Comparison of ENCODE assay signal across 16 mouse cellular contexts in the genomic region with DNA sequence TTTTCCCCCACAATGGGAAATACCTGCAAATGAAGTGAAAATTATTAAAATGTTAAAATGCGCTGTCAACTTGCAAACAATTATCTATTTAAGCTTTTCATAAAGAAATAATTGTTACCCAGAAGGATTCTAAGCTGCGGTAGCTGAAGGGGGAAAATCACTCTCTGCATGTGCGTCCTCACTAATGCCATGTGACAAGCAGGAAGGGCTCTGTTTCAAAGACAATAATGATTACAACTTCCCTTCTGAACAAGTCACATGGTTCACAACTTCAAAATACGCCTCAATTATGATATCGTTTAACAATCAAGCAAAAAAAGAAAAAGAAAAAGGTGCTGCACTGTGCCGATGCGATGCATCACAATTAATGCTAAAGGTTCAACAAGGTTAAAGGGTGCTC.
A peak's percentile ranks its signal among the peaks of the same experiment; 100 is the strongest.
DNase-seq lines count a peak whose midpoint lies in the region; ATAC-seq and TF ChIP-seq lines count a peak whose summit lies in the region.
"Had no signal": no experiment of that assay in that cellular context is flagged by ENCODE, and none has a peak within 500 bp of the region (broad histone marks: within the 10 kb centered on the region; RNA-seq: fewer than 3 reads in every experiment).

No protein-coding gene starts in this region.

- peak overlapping the region; percentile 12; the same call in 1 of the 2 replicates for H3K4me2 ChIP-seq in embryonic facial prominence, embryonic 14.5 days (ENCODE audit: low read depth, low read length)
- peak overlapping the region; percentile 30; the same call in 1 of the 2 replicates for H3K4me2 ChIP-seq in midbrain, postnatal 0 days (ENCODE audit: low read depth, low read length, poor library complexity, severe bottlenecking)
- H3K4me2 ChIP-seq: limb, embryonic 12.5 days had no signal

- no peaks in the 10 kb centered on the region for H3K9me3 ChIP-seq in embryonic facial prominence, embryonic 14.5 days (ENCODE audit: control insufficient read depth, low read length)
- no peaks in the 10 kb centered on the region for H3K9me3 ChIP-seq in midbrain, postnatal 0 days (ENCODE audit: low read length)
- H3K9me3 ChIP-seq: limb, embryonic 12.5 days had no signal

- intact Hi-C loops in gastrocnemius, adult 2 months (cut with DNase I): no loop called here

- peak overlapping the region; percentile 31; the same call in 1 of the 2 replicates for H3K9ac ChIP-seq in embryonic facial prominence, embryonic 14.5 days (ENCODE audit: low read depth, low read length)
- no peak overlapping the region for H3K9ac ChIP-seq in midbrain, postnatal 0 days (replicated peaks; ENCODE audit: low read length, poor library complexity, severe bottlenecking)
- H3K9ac ChIP-seq: limb, embryonic 12.5 days had no signal

- peaks cover 64% of the 10 kb centered on the region for H3K4me1 ChIP-seq in embryonic facial prominence, embryonic 14.5 days (ENCODE audit: control insufficient read depth, insufficient read depth, low read length)
- H3K4me1 ChIP-seq in midbrain, postnatal 0 days (ENCODE audit: insufficient read depth, low read length): no peaks in the 10 kb centered on the region

- no peak for TF ChIP-seq CTCF in gastrocnemius, adult 2 months (IDR thresholded peaks at IDR 0.05)
- TF ChIP-seq CTCF in layer of hippocampus, adult 2 months (conservative IDR thresholded peaks at IDR 0.05): no peak
- TF ChIP-seq CTCF in midbrain, postnatal 0 days (IDR thresholded peaks at IDR 0.05): no peak

- H3K4me3 ChIP-seq in gastrocnemius, adult 2 months: no peak overlapping the region
- H3K4me3 ChIP-seq in layer of hippocampus, adult 2 months: peak overlapping the region; percentile 13
- no peak overlapping the region for H3K4me3 ChIP-seq in embryonic facial prominence, embryonic 14.5 days (ENCODE audit: low read depth, low read length)
- 0 out of 2 replicates have a peak overlapping the region, but pooled peaks have one; percentile 3 for H3K4me3 ChIP-seq in midbrain, postnatal 0 days (ENCODE audit: low read depth, low read length)
- H3K4me3 ChIP-seq: limb, embryonic 12.5 days had no signal

- DNase-seq in gastrocnemius, adult 2 months: no peak
- DNase-seq in gastrocnemius, adult 8-10 months (ENCODE audit: low spot score in 2 of 2): no peak
- no peak for DNase-seq in layer of hippocampus, adult 2 months (ENCODE audit: low spot score in 2 of 2)
- DNase-seq in layer of hippocampus, adult 9-10 months (ENCODE audit: low spot score): no peak
- DNase-seq in embryonic facial prominence, embryonic 14.5 days (ENCODE audit: low spot score): no peak
- DNase-seq in midbrain, postnatal 0 days (ENCODE audit: low spot score): no peak
- DNase-seq in thymus, postnatal 36 days: no peak
- no peak for DNase-seq in liver
- DNase-seq: adrenal gland, adult 2 months; cerebellum, adult 9-11 months; embryo, embryonic 11 days; gastrocnemius, postnatal 10 days; kidney, adult 11 months; kidney, postnatal 14 days; thymus, postnatal 14 days had no signal

- peaks cover 57% of the 10 kb centered on the region for H3K36me3 ChIP-seq in embryonic facial prominence, embryonic 14.5 days (ENCODE audit: control insufficient read depth, insufficient read depth, low read length)
- H3K36me3 ChIP-seq in midbrain, postnatal 0 days (ENCODE audit: insufficient read depth, low read length): no peaks in the 10 kb centered on the region

- ATAC-seq in embryonic facial prominence, embryonic 14.5 days (ENCODE audit: low read depth): no peak
- no peak for ATAC-seq in midbrain, postnatal 0 days (ENCODE audit: low FRiP score)

- H3K27me3 ChIP-seq in embryonic facial prominence, embryonic 14.5 days (replicated peaks; ENCODE audit: control insufficient read depth, insufficient read depth, low read length): no peaks in the 10 kb centered on the region
- H3K27me3 ChIP-seq in midbrain, postnatal 0 days (ENCODE audit: insufficient read depth, low read length): no peaks in the 10 kb centered on the region
- H3K27me3 ChIP-seq: limb, embryonic 12.5 days had no signal

- 50% methylated on average over 7 of the region's 7 CpGs for WGBS in embryonic facial prominence, embryonic 14.5 days
- WGBS in midbrain, postnatal 0 days: 43% methylated on average over 7 of the region's 7 CpGs

- H3K27ac ChIP-seq in gastrocnemius, adult 2 months: peak overlapping the region; percentile 53; the same call in 1 of the 2 replicates
- peak overlapping the region; percentile 68 for H3K27ac ChIP-seq in layer of hippocampus, adult 2 months
- no peak overlapping the region for H3K27ac ChIP-seq in embryonic facial prominence, embryonic 14.5 days (replicated peaks; ENCODE audit: low read depth, low read length)
- H3K27ac ChIP-seq in midbrain, postnatal 0 days (ENCODE audit: low read depth, low read length): 0 out of 2 replicates have a peak overlapping the region, but pooled peaks have one; percentile 18
- H3K27ac ChIP-seq: limb, embryonic 12.5 days had no signal

Comparison
In these comparisons a context has a peak if more than half of its experiments do, and no peak if none do; other contexts are left out.
1. H3K4me3 ChIP-seq: peak in layer of hippocampus, adult 2 months (single experiment) and midbrain, postnatal 0 days (single experiment); none in gastrocnemius, adult 2 months (single experiment) and embryonic facial prominence, embryonic 14.5 days (single experiment).